Comparison of ENCODE assay signal across 27 mouse cellular contexts in the genomic region with DNA sequence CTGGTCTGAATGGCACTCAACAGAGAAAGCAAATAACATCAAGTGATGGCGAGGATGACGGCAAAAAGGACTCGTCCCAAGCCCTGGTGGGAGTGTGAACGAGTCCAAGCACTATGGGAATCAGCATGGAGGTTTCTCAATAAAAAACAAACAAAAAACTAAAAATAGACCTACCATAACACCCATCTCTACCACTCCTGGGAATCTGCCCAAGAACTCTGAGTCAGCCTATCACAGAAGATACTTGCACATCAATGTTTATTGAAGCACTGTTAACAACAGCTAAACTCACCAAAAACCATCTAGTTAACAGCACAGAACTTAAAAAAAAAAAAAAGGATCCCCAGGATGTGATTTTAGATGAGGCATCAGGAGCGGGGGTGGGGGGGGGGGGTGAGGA. TPM values are rescaled to one million over a fixed set of nuclear protein-coding genes. Genes with fewer than 3 reads are reported as not detected.
A peak's percentile ranks its signal among the peaks of the same experiment; 100 is the strongest.
DNase-seq lines count a peak whose midpoint lies in the region; ATAC-seq and TF ChIP-seq lines count a peak whose summit lies in the region.
"Had no signal": no experiment of that assay in that cellular context is flagged by ENCODE, and none has a peak within 500 bp of the region (broad histone marks: within the 10 kb centered on the region; RNA-seq: fewer than 3 reads in every experiment).

No protein-coding gene starts in this region.

- no peak overlapping the region for H3K4me2 ChIP-seq in heart, postnatal 0 days (ENCODE audit: low read depth, low read length)
- H3K4me2 ChIP-seq: embryonic facial prominence, embryonic 13.5 days; forebrain, embryonic 13.5 days; hindbrain, embryonic 14.5 days; limb, embryonic 12.5 days; midbrain, embryonic 11.5 days had no signal

- H3K27me3 ChIP-seq in heart, postnatal 0 days (ENCODE audit: control insufficient read depth, insufficient read depth, low read length), result no peaks in the 10 kb centered on the region
- H3K27me3 ChIP-seq: embryonic facial prominence, embryonic 13.5 days; forebrain, embryonic 13.5 days; limb, embryonic 12.5 days had no signal

- no peaks in the 10 kb centered on the region for H3K36me3 ChIP-seq in heart, postnatal 0 days (replicated peaks; ENCODE audit: control insufficient read depth, insufficient read depth, low read length)
- H3K36me3 ChIP-seq: embryonic facial prominence, embryonic 13.5 days; limb, embryonic 12.5 days had no signal

- H3K4me1 ChIP-seq in heart, postnatal 0 days (ENCODE audit: control insufficient read depth, insufficient read depth), result peaks cover 72% of the 10 kb centered on the region
- H3K4me1 ChIP-seq: embryonic facial prominence, embryonic 13.5 days; forebrain, embryonic 13.5 days had no signal

- ATAC-seq in frontal cortex, adult (ENCODE audit: low TSS enrichment), result peak; percentile 13
- no peak for ATAC-seq in heart, postnatal 0 days (ENCODE audit: insufficient read depth, low read depth)
- ATAC-seq: CD4-positive, CD25-positive, alpha-beta regulatory T cell, adult 4 months; forebrain, embryonic 13.5 days; inflammation-experienced regulatory T-cells, adult 6 months; lung, postnatal 0 days had no signal

- no peak for DNase-seq in frontal cortex, postnatal 10 days (ENCODE audit: low spot score in 2 of 2)
- DNase-seq in heart, postnatal 0 days (ENCODE audit: low spot score), result no peak
- DNase-seq in heart, adult 11 months, result no peak
- no peak for DNase-seq in left cerebral cortex, adult 2 months (ENCODE audit: extremely low spot score in 1 of 2, low spot score in 2 of 2)
- no peak for DNase-seq in left cerebral cortex, postnatal 10 days (ENCODE audit: extremely low spot score in 1 of 2, low spot score in 2 of 2)
- peak; percentile 87 for DNase-seq in 3T3-L1 (ENCODE audit: low read depth, low spot score)
- no peak for DNase-seq in cerebellum, adult 11-12 months
- DNase-seq: adrenal gland, adult 8-10 months; cerebellum, adult 8-10 months; cerebellum, postnatal 36 days; embryo, embryonic 11 days; heart, postnatal 14 days; kidney, adult 18-20 months; thymus, adult 18-20 months; thymus, postnatal 4 days had no signal

- WGBS in heart, postnatal 0 days, result 63% methylated on average over 5 of the region's 5 CpGs

- no peak for TF ChIP-seq EP300 in heart, postnatal 0 days (IDR thresholded peaks at IDR 0.05; ENCODE audit: low read depth)

- no peak overlapping the region for H3K9ac ChIP-seq in heart, postnatal 0 days (replicated peaks; ENCODE audit: low read depth, low read length)
- H3K9ac ChIP-seq: embryonic facial prominence, embryonic 13.5 days; forebrain, embryonic 13.5 days; hindbrain, embryonic 14.5 days; limb, embryonic 12.5 days; liver, embryonic 14.5 days had no signal

- intact Hi-C loops in left cerebral cortex, adult 2 months (cut with DNase I), result loop anchor here (5.0 kb wide), 1 partner anchor 50 kb away; no protein-coding TSS in a partner anchor
- intact Hi-C loops in left cerebral cortex, postnatal 10 days (cut with DNase I), result no loop called here

- H3K4me3 ChIP-seq in heart, postnatal 0 days (ENCODE audit: low read depth, low read length), result no peak overlapping the region
- no peak overlapping the region for H3K4me3 ChIP-seq in left cerebral cortex, adult 2 months
- H3K4me3 ChIP-seq: embryonic facial prominence, embryonic 13.5 days; erythroblast, embryonic 14.5 days; forebrain, embryonic 13.5 days; limb, embryonic 12.5 days had no signal

- no peak for TF ChIP-seq CTCF in heart, postnatal 0 days (IDR thresholded peaks at IDR 0.05; ENCODE audit: low read depth)
- TF ChIP-seq CTCF in left cerebral cortex, adult 2 months (IDR thresholded peaks at IDR 0.05), result no peak

- no peaks in the 10 kb centered on the region for H3K9me3 ChIP-seq in heart, postnatal 0 days (replicated peaks; ENCODE audit: control insufficient read depth, low read length)
- H3K9me3 ChIP-seq: embryonic facial prominence, embryonic 13.5 days; forebrain, embryonic 13.5 days; limb, embryonic 12.5 days had no signal

- H3K27ac ChIP-seq in heart, postnatal 0 days (ENCODE audit: low read depth), result peak overlapping the region; percentile 84; the same call in 1 of the 2 replicates
- peak overlapping the region; percentile 51 for H3K27ac ChIP-seq in left cerebral cortex, adult 2 months
- H3K27ac ChIP-seq: embryonic facial prominence, embryonic 13.5 days; forebrain, embryonic 13.5 days; hindbrain, embryonic 14.5 days; kidney, postnatal 0 days; limb, embryonic 12.5 days; liver, embryonic 14.5 days had no signal

RNA-seq across cellular contexts. Expression of gene Stk39, which starts 55.0 kb away (rescaled TPM):
- 81.8 and 84.5 TPM in 2 replicates for total RNA-seq in heart, postnatal 0 days (2014; rRNA removed; ENCODE audit: low replicate concordance)
- 83.9 and 93.2 TPM in 2 replicates for polyA plus RNA-seq in heart, postnatal 0 days (2015; fragmentation: Nextera tagmentation; extraction: Ambion mirVana)
- 10 to 100 TPM; 82.0 to 87.6 TPM for total RNA-seq in left cerebral cortex, adult 2 months (2021)
- 10 to 100 TPM; 49.2 to 51.6 TPM for total RNA-seq in left cerebral cortex, postnatal 10 days (2021)
- polyA plus RNA-seq: erythroblast, embryonic 14.5 days had no signal
